Mouse (Mus musculus): ENCODE measurements around the gene Rgs7.

The Rgs7 gene

GRCm38 (mm10) chr1:175454041-175454636 is 38.2 kb downstream of the Rgs7 start:
- no peak overlapping the region for H3K4me3 ChIP-seq (replicated peaks; ENCODE audit: low read length)
- TF ChIP-seq CTCF (conservative IDR thresholded peaks at IDR 0.05; ENCODE audit: low read length) (no peak), POU5F1 (IDR thresholded peaks at IDR 0.05; ENCODE audit: borderline replicate concordance, low read length) (no peak), NANOG (IDR thresholded peaks at IDR 0.05; ENCODE audit: borderline replicate concordance, low read length) (no peak)

DNA sequence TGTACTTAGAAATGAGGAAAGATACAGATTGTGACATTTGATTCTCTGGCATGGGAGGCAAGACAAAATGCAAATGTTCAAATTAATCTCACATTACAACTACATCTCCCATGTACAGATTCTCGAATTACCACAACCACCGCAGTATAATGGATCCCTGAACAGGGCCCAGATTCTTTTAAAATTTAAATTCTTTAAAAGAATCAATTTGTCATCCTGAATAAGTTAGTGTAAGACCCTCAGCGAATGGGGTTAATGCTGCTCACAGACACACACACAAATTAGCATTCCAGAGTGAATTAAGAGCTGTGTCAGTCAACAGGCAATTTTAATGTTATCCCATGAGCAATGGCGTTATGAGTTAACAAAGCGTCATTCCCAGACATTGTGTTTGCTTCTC is 44.3 kb downstream of the Rgs7 start:
- Histone ChIP-seq H3K9me3 (ENCODE audit: low read length) (no peaks in the 10 kb centered on the region), H3K4me3 (replicated peaks; ENCODE audit: low read length) (no peak overlapping the region), H3K4me1 (replicated peaks; ENCODE audit: low read depth, low read length) (no peaks in the 10 kb centered on the region), H3K27me3 (ENCODE audit: insufficient read depth, low read length) (no peaks in the 10 kb centered on the region), H3K36me3 (ENCODE audit: insufficient read depth, low read length) (no peaks in the 10 kb centered on the region)
- no peak for TF ChIP-seq NANOG (IDR thresholded peaks at IDR 0.05; ENCODE audit: borderline replicate concordance, low read length)
- no peak for TF ChIP-seq POU5F1 (IDR thresholded peaks at IDR 0.05; ENCODE audit: borderline replicate concordance, low read length)
- TF ChIP-seq CTCF (conservative IDR thresholded peaks at IDR 0.05; ENCODE audit: low read length), result no peak

More at GRCm38 (mm10) chr1:175454041-175454636, 38.2 kb downstream of the Rgs7 start:
- H3K36me3 ChIP-seq (ENCODE audit: insufficient read depth, low read length), result no peaks in the 10 kb centered on the region
- no peaks in the 10 kb centered on the region for H3K27me3 ChIP-seq (ENCODE audit: insufficient read depth, low read length)
- no peaks in the 10 kb centered on the region for H3K4me1 ChIP-seq (replicated peaks; ENCODE audit: low read depth, low read length)
- no peaks in the 10 kb centered on the region for H3K9me3 ChIP-seq (ENCODE audit: low read length)

DNA sequence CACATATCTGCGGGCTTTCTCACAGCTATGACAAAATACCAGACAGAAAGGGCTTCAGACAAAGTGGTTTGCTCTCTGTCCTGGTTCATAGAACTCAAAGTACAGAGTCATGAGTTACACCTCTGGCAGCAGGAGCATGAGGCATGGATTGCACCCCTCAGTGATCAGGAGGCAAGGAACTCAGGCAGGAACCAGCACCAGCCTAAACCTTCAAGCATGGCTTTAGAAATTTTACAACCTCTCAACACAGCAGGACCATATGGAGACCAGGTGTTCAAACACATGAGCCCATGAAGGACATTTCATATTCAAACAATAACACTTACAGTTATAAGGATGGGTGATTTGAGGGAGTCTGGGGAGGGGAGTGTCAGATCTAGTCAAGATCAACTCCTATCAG is 49.4 kb downstream of the Rgs7 start:
- TF ChIP-seq NANOG (IDR thresholded peaks at IDR 0.05; ENCODE audit: borderline replicate concordance, low read length) (no peak), CTCF (conservative IDR thresholded peaks at IDR 0.05; ENCODE audit: low read length) (no peak), POU5F1 (IDR thresholded peaks at IDR 0.05; ENCODE audit: borderline replicate concordance, low read length) (no peak)
- Histone ChIP-seq H3K9me3 (ENCODE audit: low read length) (no peaks in the 10 kb centered on the region), H3K4me1 (replicated peaks; ENCODE audit: low read depth, low read length) (no peaks in the 10 kb centered on the region), H3K4me3 (replicated peaks; ENCODE audit: low read length) (no peak overlapping the region), H3K27me3 (ENCODE audit: insufficient read depth, low read length) (no peaks in the 10 kb centered on the region), H3K36me3 (ENCODE audit: insufficient read depth, low read length) (no peaks in the 10 kb centered on the region)

DNA sequence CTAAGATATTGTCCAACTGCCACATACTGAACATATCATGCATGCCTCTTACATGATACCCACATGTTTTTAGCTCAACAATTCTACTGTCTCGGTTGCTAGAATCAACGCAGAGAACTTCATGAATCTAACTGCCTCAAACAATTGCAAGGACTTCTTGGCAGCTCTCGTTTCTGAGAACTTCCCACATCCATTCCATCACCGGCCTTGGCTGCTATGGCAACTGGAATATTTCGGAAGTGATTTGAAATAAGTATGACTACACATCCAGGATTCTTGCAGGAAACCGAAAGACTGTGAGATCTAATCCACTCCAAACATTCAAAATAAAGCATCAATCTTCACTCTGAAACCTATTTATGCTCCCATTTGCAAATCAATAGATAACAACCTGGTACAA is 50.3 kb downstream of the Rgs7 start:
- H3K4me3 ChIP-seq (replicated peaks; ENCODE audit: low read length), result no peak overlapping the region
- H3K9me3 ChIP-seq (ENCODE audit: low read length), result no peaks in the 10 kb centered on the region
- H3K36me3 ChIP-seq (ENCODE audit: insufficient read depth, low read length), result no peaks in the 10 kb centered on the region
- no peaks in the 10 kb centered on the region for H3K27me3 ChIP-seq (ENCODE audit: insufficient read depth, low read length)
- H3K4me1 ChIP-seq (replicated peaks; ENCODE audit: low read depth, low read length), result no peaks in the 10 kb centered on the region
- TF ChIP-seq CTCF (conservative IDR thresholded peaks at IDR 0.05; ENCODE audit: low read length) (no peak), NANOG (IDR thresholded peaks at IDR 0.05; ENCODE audit: borderline replicate concordance, low read length) (no peak), POU5F1 (IDR thresholded peaks at IDR 0.05; ENCODE audit: borderline replicate concordance, low read length) (no peak)

DNA sequence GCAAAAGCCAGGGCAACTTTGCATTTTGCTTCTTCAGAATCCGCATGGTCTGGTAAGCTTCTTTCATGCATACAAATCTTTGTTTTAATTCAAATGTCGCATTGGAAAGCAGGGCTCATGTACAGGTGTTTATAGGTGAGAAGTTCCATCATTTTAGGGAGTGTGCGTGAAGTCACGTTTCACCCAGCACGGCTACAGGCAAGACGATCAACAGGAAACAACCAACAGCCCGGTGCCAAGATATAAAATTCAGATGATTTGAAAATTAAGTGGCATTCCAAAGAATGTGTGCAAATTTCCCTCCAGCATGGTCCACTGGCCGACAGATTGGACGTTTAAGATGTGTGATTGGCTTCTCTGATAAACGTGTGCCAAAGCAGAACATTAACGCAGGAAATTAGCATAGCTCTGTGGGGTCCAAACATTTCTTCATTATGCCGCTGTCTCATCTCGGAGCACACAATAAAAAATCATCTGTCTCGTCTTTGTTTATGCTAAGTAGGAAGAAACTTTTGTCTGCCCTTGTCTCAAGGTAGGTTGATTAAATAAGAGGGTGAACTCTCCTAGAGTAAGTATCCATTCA is 58.6 kb downstream of the Rgs7 start:
- Histone ChIP-seq H3K4me1 (replicated peaks; ENCODE audit: low read depth, low read length) (no peaks in the 10 kb centered on the region), H3K9me3 (ENCODE audit: low read length) (no peaks in the 10 kb centered on the region), H3K4me3 (replicated peaks; ENCODE audit: low read length) (no peak overlapping the region), H3K27me3 (ENCODE audit: insufficient read depth, low read length) (no peaks in the 10 kb centered on the region), H3K36me3 (ENCODE audit: insufficient read depth, low read length) (no peaks in the 10 kb centered on the region)
- no peak for TF ChIP-seq NANOG (IDR thresholded peaks at IDR 0.05; ENCODE audit: borderline replicate concordance, low read length)
- no peak for TF ChIP-seq CTCF (conservative IDR thresholded peaks at IDR 0.05; ENCODE audit: low read length)
- TF ChIP-seq POU5F1 (IDR thresholded peaks at IDR 0.05; ENCODE audit: borderline replicate concordance, low read length), result no peak

- Histone ChIP-seq H3K9me3 (ENCODE audit: low read length) (no peaks in the 10 kb centered on the region), H3K36me3 (ENCODE audit: insufficient read depth, low read length) (no peaks in the 10 kb centered on the region), H3K27me3 (ENCODE audit: insufficient read depth, low read length) (no peaks in the 10 kb centered on the region), H3K4me3 (replicated peaks; ENCODE audit: low read length) (no peak overlapping the region), H3K4me1 (replicated peaks; ENCODE audit: low read depth, low read length) (no peaks in the 10 kb centered on the region)
- TF ChIP-seq NANOG (IDR thresholded peaks at IDR 0.05; ENCODE audit: borderline replicate concordance, low read length) (no peak), CTCF (conservative IDR thresholded peaks at IDR 0.05; ENCODE audit: low read length) (no peak), POU5F1 (IDR thresholded peaks at IDR 0.05; ENCODE audit: borderline replicate concordance, low read length) (no peak)
These were observed 59.2 kb downstream of the Rgs7 start for GRCm38 (mm10) chr1:175433128-175433527.

DNA sequence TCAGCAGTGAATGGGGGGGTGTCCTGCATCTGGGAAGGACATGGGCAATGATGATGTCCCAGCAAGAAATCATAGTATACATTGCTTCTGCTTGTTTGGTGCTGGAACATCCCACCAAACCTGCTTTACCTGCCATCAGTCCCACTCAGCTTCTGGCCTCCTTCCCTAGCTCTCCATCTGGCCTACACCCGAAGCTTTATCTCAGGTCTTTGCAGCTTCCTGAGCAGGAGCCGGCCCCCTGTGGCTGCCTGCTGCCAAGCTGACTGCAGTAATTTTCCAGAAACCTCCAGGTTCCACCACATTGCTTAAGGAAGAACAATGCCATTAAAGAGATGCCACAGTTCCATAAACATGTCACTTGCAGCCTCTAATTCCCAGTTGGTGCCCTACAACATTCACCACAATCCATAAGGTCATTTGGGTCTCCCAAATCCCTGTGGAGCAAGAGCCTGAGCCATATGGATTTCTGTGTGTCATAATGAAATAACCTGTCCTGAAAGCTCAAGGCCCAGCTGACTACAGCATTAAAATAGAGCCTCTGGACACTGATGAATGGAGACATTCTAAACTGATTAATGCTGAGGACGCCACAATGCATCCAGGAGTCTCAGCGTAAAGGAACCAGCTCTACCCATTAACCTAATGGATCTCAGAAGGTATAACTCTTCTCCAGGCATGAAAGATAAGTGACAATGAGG is 60.8 kb downstream of the Rgs7 start:
- Histone ChIP-seq H3K4me1 (replicated peaks; ENCODE audit: low read depth, low read length) (no peaks in the 10 kb centered on the region), H3K9me3 (ENCODE audit: low read length) (no peaks in the 10 kb centered on the region), H3K27me3 (ENCODE audit: insufficient read depth, low read length) (no peaks in the 10 kb centered on the region), H3K4me3 (replicated peaks; ENCODE audit: low read length) (no peak overlapping the region), H3K36me3 (ENCODE audit: insufficient read depth, low read length) (no peaks in the 10 kb centered on the region)
- TF ChIP-seq POU5F1 (IDR thresholded peaks at IDR 0.05; ENCODE audit: borderline replicate concordance, low read length) (no peak), NANOG (IDR thresholded peaks at IDR 0.05; ENCODE audit: borderline replicate concordance, low read length) (no peak)

DNA sequence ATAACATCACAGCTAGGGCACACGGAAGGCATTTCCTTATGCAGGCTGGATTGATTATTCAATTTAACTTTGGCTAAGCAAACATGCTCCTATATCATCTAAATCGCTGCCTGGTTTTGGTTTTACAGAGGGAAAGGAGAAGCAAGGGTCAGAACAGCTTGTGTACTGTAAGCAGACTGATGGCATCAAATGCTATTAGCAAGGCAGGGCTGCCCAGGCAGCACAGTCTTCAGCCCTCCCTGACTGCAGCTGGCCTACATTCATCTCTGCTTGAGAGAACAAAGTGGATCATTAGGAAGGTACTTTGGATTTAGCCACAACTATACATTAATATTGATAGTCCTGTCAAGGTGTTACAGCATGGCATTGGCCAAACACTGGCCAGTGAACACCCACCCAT is 65.2 kb downstream of the Rgs7 start:
- Histone ChIP-seq H3K4me1 (replicated peaks; ENCODE audit: low read depth, low read length) (no peaks in the 10 kb centered on the region), H3K4me3 (replicated peaks; ENCODE audit: low read length) (no peak overlapping the region), H3K9me3 (ENCODE audit: low read length) (no peaks in the 10 kb centered on the region), H3K27me3 (ENCODE audit: insufficient read depth, low read length) (no peaks in the 10 kb centered on the region), H3K36me3 (ENCODE audit: insufficient read depth, low read length) (no peaks in the 10 kb centered on the region)
- no peak for TF ChIP-seq CTCF (conservative IDR thresholded peaks at IDR 0.05; ENCODE audit: low read length)
- no peak for TF ChIP-seq POU5F1 (IDR thresholded peaks at IDR 0.05; ENCODE audit: borderline replicate concordance, low read length)
- TF ChIP-seq NANOG (IDR thresholded peaks at IDR 0.05; ENCODE audit: borderline replicate concordance, low read length), result no peak
